Mouse (Mus musculus) neural tube, embryonic 15.5 days (tissue): ENCODE measurements around the gene Smtn. TPM values are rescaled to one million over a fixed set of nuclear protein-coding genes. Genes with fewer than 3 reads are reported as not detected.

Source experiments
- ATAC-seq: fragments of 200-750 bp; cut with Nextera tagmentation; 2 replicates; pipeline ENCODE4 v1.8.0; 2017; ENCODE audit warnings: mild to moderate bottlenecking, moderate TSS enrichment, moderate library complexity; ENCODE audit not compliant: low FRiP score
- H3K27ac ChIP-seq: fragments of 300-500 bp; sonication (generic); replicated peaks from 2 replicates; pipeline ENCODE4 v1.5.1; 2015; ENCODE audit warnings: mild to moderate bottlenecking, inconsistent platforms
- H3K27me3 ChIP-seq: fragments of 300-500 bp; sonication (generic); replicated peaks from 2 replicates; pipeline ENCODE4 v1.6.1; 2015; ENCODE audit warnings: inconsistent platforms
- H3K36me3 ChIP-seq: fragments of 300-500 bp; sonication (generic); 2 replicates; pipeline ENCODE4 v1.6.1; 2015; ENCODE audit warnings: inconsistent platforms
- H3K4me1 ChIP-seq: fragments of 300-500 bp; sonication (generic); 2 replicates; pipeline ENCODE4 v1.6.1; 2015; ENCODE audit warnings: inconsistent platforms
- H3K4me2 ChIP-seq: fragments of 300-500 bp; sonication (generic); 2 replicates; pipeline ENCODE4 v1.6.1; 2015; ENCODE audit warnings: inconsistent platforms, mild to moderate bottlenecking, moderate library complexity
- H3K4me3 ChIP-seq: fragments of 300-500 bp; sonication (generic); replicated peaks from 2 replicates; pipeline ENCODE4 v1.5.1; 2015; ENCODE audit warnings: mild to moderate bottlenecking, inconsistent platforms
- H3K9ac ChIP-seq: fragments of 300-500 bp; sonication (generic); replicated peaks from 2 replicates; pipeline ENCODE4 v1.6.1; 2015; ENCODE audit warnings: mild to moderate bottlenecking, inconsistent platforms
- H3K9me3 ChIP-seq: fragments of 300-500 bp; sonication (generic); replicated peaks from 2 replicates; pipeline ENCODE4 v1.6.1; 2016; ENCODE audit warnings: inconsistent platforms
- WGBS: fragments of 180-500 bp; shearing (Covaris S2); methylation state at CpG from one replicate; pipeline ENCODE4 v1.1.7; 2015; ENCODE audit warnings: mixed read lengths; 5-methylcytosine and 5-hydroxymethylcytosine counted together
- polyA plus RNA-seq: library from polyadenylated mRNA; unstranded; fragments of >200 nt; fragmentation: Nextera tagmentation; extraction: Ambion mirVana; gene quantifications from 2 replicates; pipeline ENCODE4 v1.2.1, GENCODE M21; 2015

Smtn gene
- polyA plus RNA-seq, 1 experiment from 2014 or later: 18.5 TPM

- H3K9me3 ChIP-seq: no peaks in the 10 kb centered on the region
- H3K9ac ChIP-seq: no peak overlapping the region
- no peaks in the 10 kb centered on the region for H3K36me3 ChIP-seq
- no peak overlapping the region for H3K4me3 ChIP-seq
- 89% methylated on average over 4 of the region's 4 CpGs for WGBS
- H3K27me3 ChIP-seq: no peaks in the 10 kb centered on the region
- H3K27ac ChIP-seq: no peak overlapping the region
- no peak for ATAC-seq
- no peak overlapping the region for H3K4me2 ChIP-seq
- no peaks in the 10 kb centered on the region for H3K4me1 ChIP-seq
These were observed 14.9 kb downstream of the Smtn start for GRCm38 (mm10) chr11:3525560-3525959.

- H3K4me2 ChIP-seq: no peak overlapping the region
- H3K27me3 ChIP-seq: no peaks in the 10 kb centered on the region
- H3K9ac ChIP-seq: no peak overlapping the region
- H3K27ac ChIP-seq: no peak overlapping the region
- no peaks in the 10 kb centered on the region for H3K36me3 ChIP-seq
- H3K9me3 ChIP-seq: no peaks in the 10 kb centered on the region
- H3K4me1 ChIP-seq: no peaks in the 10 kb centered on the region
- no peak for ATAC-seq
- H3K4me3 ChIP-seq: no peak overlapping the region
- 85% methylated on average over 7 of the region's 7 CpGs for WGBS
These were observed 16.4 kb downstream of the Smtn start for GRCm38 (mm10) chr11:3523840-3524582.

GRCm38 (mm10) chr11:3522285-3523000 is 18.0 kb downstream of the Smtn start:
- H3K27ac ChIP-seq: no peak overlapping the region
- WGBS: 95% methylated on average over 17 of the region's 17 CpGs
- peaks cover 10% of the 10 kb centered on the region for H3K27me3 ChIP-seq
- no peaks in the 10 kb centered on the region for H3K9me3 ChIP-seq
- ATAC-seq: no peak
- no peak overlapping the region for H3K9ac ChIP-seq
- no peaks in the 10 kb centered on the region for H3K36me3 ChIP-seq
- H3K4me1 ChIP-seq: peaks cover 5% of the 10 kb centered on the region
- H3K4me3 ChIP-seq: no peak overlapping the region
- no peak overlapping the region for H3K4me2 ChIP-seq

GRCm38 (mm10) chr11:3521339-3522224 is 18.8 kb downstream of the Smtn start:
- peaks cover 13% of the 10 kb centered on the region for H3K4me1 ChIP-seq
- H3K9ac ChIP-seq: no peak overlapping the region
- no peak overlapping the region for H3K4me3 ChIP-seq
- H3K27me3 ChIP-seq: peaks cover 12% of the 10 kb centered on the region
- H3K9me3 ChIP-seq: no peaks in the 10 kb centered on the region
- H3K4me2 ChIP-seq: no peak overlapping the region
- WGBS: 87% methylated on average over 23 of the region's 23 CpGs
- no peaks in the 10 kb centered on the region for H3K36me3 ChIP-seq
- ATAC-seq: no peak
- H3K27ac ChIP-seq: no peak overlapping the region

- Histone ChIP-seq H3K36me3 (no peaks in the 10 kb centered on the region), H3K27me3 (peaks cover 17% of the 10 kb centered on the region), H3K9me3 (no peaks in the 10 kb centered on the region), H3K4me2 (no peak overlapping the region), H3K27ac (no peak overlapping the region), H3K4me3 (no peak overlapping the region), H3K9ac (no peak overlapping the region), H3K4me1 (peaks cover 20% of the 10 kb centered on the region)
- no peak for ATAC-seq
- WGBS: 83% methylated on average over 14 of the region's 14 CpGs
These were observed 19.5 kb downstream of the Smtn start for GRCm38 (mm10) chr11:3520919-3521318.

- Histone ChIP-seq H3K27me3 (peaks cover 21% of the 10 kb centered on the region), H3K4me1 (peaks cover 30% of the 10 kb centered on the region), H3K27ac (no peak overlapping the region), H3K4me3 (no peak overlapping the region), H3K36me3 (no peaks in the 10 kb centered on the region), H3K4me2 (no peak overlapping the region), H3K9ac (no peak overlapping the region), H3K9me3 (no peaks in the 10 kb centered on the region)
- ATAC-seq: no peak
- WGBS: 87% methylated on average over 11 of the region's 11 CpGs
These were observed 20.5 kb downstream of the Smtn start for GRCm38 (mm10) chr11:3519756-3520398.

GRCm38 (mm10) chr11:3519051-3519726 is 21.2 kb downstream of the Smtn start:
- no peak overlapping the region for H3K4me3 ChIP-seq
- no peak overlapping the region for H3K27ac ChIP-seq
- no peaks in the 10 kb centered on the region for H3K36me3 ChIP-seq
- H3K9me3 ChIP-seq: no peaks in the 10 kb centered on the region
- no peak overlapping the region for H3K4me2 ChIP-seq
- WGBS: 79% methylated on average over 4 of the region's 4 CpGs
- H3K4me1 ChIP-seq: peaks cover 36% of the 10 kb centered on the region
- H3K9ac ChIP-seq: no peak overlapping the region
- H3K27me3 ChIP-seq: peaks cover 21% of the 10 kb centered on the region
- ATAC-seq: no peak

GRCm38 (mm10) chr11:3517846-3518732 is 22.3 kb downstream of the Smtn start:
- H3K4me1 ChIP-seq: peaks cover 41% of the 10 kb centered on the region
- peak overlapping the region; percentile 84 for H3K4me2 ChIP-seq
- ATAC-seq: no peak
- no peaks in the 10 kb centered on the region for H3K36me3 ChIP-seq
- H3K9ac ChIP-seq: no peak overlapping the region
- peak overlapping the region; percentile 53 for H3K4me3 ChIP-seq
- 56% methylated on average over 13 of the region's 13 CpGs for WGBS
- H3K27me3 ChIP-seq: peaks cover 21% of the 10 kb centered on the region
- no peak overlapping the region for H3K27ac ChIP-seq
- H3K9me3 ChIP-seq: no peaks in the 10 kb centered on the region

GRCm38 (mm10) chr11:3516859-3517845 is 23.3 kb downstream of the Smtn start:
- peak overlapping the region; percentile 84 for H3K4me2 ChIP-seq
- peaks cover 21% of the 10 kb centered on the region for H3K27me3 ChIP-seq
- peak overlapping the region; percentile 53 for H3K4me3 ChIP-seq
- WGBS: 2% methylated on average over 50 of the region's 50 CpGs
- H3K27ac ChIP-seq: no peak overlapping the region
- H3K9me3 ChIP-seq: no peaks in the 10 kb centered on the region
- peak; percentile 34; the same call in 1 of the 2 replicates for ATAC-seq
- peaks cover 41% of the 10 kb centered on the region for H3K4me1 ChIP-seq
- H3K36me3 ChIP-seq: no peaks in the 10 kb centered on the region
- H3K9ac ChIP-seq: peak overlapping the region; percentile 43
